Mouse (Mus musculus) adrenal gland, postnatal 4 days (tissue): ENCODE data around the gene Fkbp8. TPM values are rescaled to one million over a fixed set of nuclear protein-coding genes. Genes with fewer than 3 reads are reported as not detected.
A peak's percentile ranks its signal among the peaks of the same experiment; 100 is the strongest.

Experiments used
- DNase-seq, 2 experiments: peaks; one replicate each; pipeline ENCODE4 v3.0.0; 2021 to 2022; ENCODE audit warnings: low spot score in 2 of 2, mixed read lengths in 2 of 2
- long read RNA-seq, 2 experiments: library from polyadenylated mRNA; stranded (forward); transcript quantifications; one replicate each; pipeline ENCODE4 v2.0.0; 2021
- total RNA-seq, 2 experiments: library from RNA; stranded (reverse); gene quantifications; 2 replicates each; pipeline ENCODE4 v1.2.3; 2021

Gene Fkbp8
- total RNA-seq: 100 to 1,000 TPM; 315 to 322 TPM
- long read RNA-seq, experiment 1, transcript Fkbp8-204 (9 exons, 1,799 nt): minor isoform, 106 of 536 reads
- long read RNA-seq, experiment 1, transcript Fkbp8-202 (9 exons, 1,720 nt): minor isoform, 46 of 536 reads
- long read RNA-seq, experiment 1, transcript Fkbp8-201 (9 exons, 1,698 nt): major isoform, 216 of 536 reads
- long read RNA-seq, experiment 1, partial matches to known transcripts: 89 of 536 reads
- long read RNA-seq, experiment 1, other reads (novel, unspliced or antisense): 75 of 536 reads
- long read RNA-seq, experiment 2, transcript Fkbp8-202 (9 exons, 1,720 nt): minor isoform, 47 of 773 reads
- long read RNA-seq, experiment 2, transcript Fkbp8-204 (9 exons, 1,799 nt): minor isoform, 120 of 773 reads
- long read RNA-seq, experiment 2, transcript Fkbp8-209 (4 exons, 944 nt): minor isoform, 5 of 773 reads
- long read RNA-seq, experiment 2, transcript Fkbp8-201 (9 exons, 1,698 nt): major isoform, 310 of 773 reads
- long read RNA-seq, experiment 2, partial matches to known transcripts: 108 of 773 reads
- long read RNA-seq, experiment 2, other reads (novel, unspliced or antisense): 180 of 773 reads

GRCm38 (mm10) chr8:70527512-70528181, at the start of gene Fkbp8, which contains the start of gene Kxd1:
Fkbp8 (plus strand) TSS chr8:70527724.
Kxd1 (minus strand) TSS chr8:70527956.
- peak; percentile 95 to 99 for DNase-seq

GRCm38 (mm10) chr8:70481908-70482307, 45.6 kb upstream of the Fkbp8 start:
- no peak for DNase-seq

GRCm38 (mm10) chr8:70482943-70483342, 44.6 kb upstream of the Fkbp8 start:
- DNase-seq: no peak

DNA sequence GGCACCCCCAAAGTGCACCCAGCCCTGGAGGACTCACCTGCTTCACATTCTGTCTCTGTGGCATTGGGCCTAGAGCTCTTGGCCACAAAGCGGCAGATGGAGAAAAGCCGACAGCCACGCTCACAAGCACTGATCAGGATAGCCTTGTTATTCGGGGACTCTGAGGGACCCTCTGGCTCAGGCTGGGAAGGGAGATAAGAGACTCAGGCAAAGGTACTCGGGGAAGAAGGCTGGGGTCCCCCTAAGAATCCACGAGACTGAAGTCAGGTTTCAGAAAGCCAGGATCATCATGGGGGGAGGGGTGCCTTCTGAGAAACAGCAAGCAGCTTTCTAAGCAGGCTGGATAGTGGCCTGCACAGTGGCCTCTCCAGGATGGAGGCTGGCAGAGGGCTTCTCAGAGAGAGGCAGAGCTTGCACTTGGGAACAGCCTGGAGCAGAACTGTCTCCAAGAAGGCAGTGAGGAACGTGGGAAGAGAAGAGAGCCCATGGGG, 41.3 kb upstream of the Fkbp8 start:
- DNase-seq: no peak

DNA sequence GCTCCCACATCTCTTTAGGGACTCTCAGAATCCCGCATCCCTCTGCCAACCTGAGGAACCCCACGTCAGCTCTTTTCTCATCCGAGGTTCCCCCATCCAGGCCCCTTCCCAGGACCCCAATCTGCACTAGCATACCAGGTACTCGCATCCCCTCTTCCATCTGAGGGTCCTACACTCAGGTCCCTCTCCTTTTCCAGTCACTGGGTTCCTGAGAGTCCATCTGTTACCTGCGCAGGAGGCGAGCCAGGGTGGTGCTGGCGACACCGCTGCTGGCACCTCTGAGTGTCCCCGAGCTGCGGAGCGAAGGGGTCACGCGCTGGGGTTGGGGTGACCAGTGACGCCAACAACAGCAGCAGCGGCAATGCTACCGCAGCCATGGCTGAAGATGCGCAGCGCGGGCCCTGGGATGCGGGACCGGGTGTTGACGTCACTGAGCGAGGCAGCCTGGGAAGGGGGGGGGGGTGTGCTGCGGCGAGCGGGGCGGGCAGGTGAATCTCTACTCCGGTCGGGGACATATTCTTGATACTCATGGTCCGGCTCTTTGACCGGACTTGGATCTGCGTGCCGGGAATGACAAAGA, 40.5 kb upstream of the Fkbp8 start, which contains the start of gene Tmem59l:
Tmem59l (minus strand) TSS at position 418 of the 580 bp plus-strand sequence.
- no peak for DNase-seq

DNA sequence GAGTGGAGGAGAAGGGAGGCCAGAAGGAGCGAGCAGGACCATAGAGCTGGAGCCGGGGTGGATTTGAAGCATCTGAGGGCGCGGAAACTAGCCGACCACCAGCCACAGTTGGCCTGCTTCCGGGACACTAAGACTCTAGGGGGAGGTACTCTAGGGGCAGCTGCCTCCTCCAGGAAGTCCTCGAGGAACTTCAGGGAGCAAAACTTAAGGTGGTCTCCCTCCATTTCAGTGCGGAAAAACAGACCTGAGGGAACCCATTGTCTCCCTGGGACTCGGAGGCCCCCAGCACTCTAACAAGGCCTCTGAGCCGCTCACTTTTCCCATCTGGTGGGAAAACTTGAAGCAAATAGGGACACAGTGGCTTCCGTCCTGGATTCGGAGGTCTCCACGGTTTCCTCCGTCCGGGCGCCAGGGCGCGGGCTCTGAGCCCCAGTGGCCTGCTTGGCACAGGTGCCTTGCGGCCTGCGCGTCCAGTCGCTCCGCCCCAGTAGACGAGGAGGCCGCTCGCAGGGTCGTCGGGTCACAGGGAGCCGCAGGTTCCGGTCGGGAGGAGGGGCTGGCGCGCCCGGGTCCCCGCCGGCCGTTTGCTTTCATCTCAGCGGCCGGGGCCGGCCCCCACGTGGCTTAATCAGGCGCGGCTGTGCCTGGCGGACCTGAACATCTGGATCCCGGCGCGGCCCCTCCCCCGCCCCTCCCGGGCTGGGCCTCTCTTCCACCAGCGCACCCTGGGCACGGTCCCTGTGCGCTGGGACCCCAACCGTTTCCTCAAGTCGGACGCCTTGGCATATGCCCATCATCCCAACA, 39.3 kb upstream of the Fkbp8 start:
- DNase-seq: no peak

DNA sequence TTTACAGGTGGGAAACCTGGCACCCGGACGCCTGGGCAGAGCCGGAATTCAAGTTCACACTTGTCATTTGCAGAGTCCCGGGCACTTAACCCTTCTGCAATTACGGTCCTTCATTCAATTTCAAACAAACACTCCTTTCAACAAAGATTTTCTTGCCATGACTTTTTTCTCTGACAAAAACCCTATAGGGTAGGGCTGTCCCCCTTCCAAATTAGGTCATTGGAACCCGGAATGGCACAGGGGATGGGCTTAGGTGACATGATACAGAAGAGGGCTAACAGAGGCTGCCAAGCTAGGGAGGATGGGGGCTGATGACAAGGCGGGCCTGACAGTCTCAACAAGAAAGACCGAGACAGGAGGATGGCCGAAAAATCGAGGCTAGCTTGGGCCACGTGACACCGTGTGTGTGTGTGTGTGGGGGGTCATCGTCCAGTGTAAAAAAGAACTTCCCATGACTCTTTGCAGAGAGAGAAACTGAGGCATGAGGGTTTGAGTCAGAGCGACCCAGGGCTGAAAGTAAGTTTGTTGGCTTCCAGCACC, 38.5 kb upstream of the Fkbp8 start:
- no peak for DNase-seq

- no peak for DNase-seq
Observed at GRCm38 (mm10) chr8:70489576-70489975, 37.9 kb upstream of the Fkbp8 start.

- DNase-seq: no peak
Observed at GRCm38 (mm10) chr8:70490061-70490879, 37.3 kb upstream of the Fkbp8 start.

DNA sequence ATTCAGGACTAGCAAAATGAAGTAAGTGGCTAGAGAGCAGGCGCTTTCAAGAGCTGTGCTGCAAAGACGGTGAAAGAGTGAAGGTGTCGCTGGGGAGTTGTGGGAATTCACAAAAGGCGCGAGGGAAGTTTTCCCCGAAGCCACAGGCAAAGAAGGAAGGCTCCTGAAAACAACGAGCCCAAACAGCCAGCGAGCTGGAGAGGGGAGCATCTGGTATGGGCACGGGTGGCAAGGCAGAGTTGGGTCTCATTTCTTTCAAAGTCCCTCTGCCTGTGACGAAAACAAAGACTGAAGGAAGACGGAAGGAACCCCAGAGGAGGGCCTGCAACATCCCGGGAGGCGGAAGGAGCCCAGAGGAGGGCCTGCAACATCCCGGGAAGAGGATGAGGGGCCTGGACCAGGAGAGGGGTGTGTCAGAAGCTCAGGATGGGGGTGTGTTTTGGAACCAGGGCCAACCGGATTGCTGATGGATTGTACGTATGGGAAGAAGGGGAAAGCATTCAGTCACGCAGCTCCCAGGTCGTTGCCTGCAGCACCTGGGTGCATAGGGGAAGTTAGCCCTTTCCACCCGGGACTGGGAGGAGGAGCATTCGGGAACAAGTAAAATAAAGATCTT, 36.5 kb upstream of the Fkbp8 start:
- DNase-seq: no peak

GRCm38 (mm10) chr8:70492664-70493640, 34.6 kb upstream of the Fkbp8 start, which contains the start of gene Crlf1:
Crlf1 (plus strand) TSS chr8:70493158.
- no peak for DNase-seq

DNA sequence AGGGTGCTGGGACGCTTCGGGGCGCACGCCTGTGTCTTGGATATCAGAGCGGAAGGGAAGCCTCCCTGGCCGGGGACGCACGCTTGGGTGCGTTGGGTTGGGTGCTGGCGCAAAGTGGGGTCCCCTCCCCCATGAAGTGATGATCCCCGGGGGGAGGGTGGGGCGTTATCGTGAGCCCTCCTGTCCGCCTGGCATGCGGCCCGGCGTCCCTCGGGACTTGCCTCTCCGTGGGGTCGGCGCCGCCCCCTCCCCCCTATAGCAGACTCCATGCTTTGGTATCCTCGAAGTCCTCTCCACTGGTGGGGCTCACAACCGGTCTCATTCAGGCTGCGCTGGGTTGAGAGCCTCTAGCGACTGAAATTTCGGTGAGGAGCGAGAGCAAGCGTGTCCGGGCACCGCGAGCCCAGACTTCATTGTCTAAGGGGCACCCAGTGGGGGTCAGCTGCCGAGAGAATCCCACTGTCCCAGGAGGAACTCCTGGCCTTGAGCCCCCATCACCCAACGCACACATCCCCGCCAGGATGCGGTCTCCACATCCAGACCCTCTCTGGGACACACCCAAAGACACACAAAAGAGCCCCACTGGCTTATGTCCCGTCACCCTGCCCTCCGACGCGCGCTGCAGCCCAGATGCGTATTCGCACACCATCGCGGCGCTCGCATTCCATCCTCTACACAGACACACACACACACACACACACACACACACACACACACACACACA, 33.7 kb upstream of the Fkbp8 start:
- no peak for DNase-seq

DNA sequence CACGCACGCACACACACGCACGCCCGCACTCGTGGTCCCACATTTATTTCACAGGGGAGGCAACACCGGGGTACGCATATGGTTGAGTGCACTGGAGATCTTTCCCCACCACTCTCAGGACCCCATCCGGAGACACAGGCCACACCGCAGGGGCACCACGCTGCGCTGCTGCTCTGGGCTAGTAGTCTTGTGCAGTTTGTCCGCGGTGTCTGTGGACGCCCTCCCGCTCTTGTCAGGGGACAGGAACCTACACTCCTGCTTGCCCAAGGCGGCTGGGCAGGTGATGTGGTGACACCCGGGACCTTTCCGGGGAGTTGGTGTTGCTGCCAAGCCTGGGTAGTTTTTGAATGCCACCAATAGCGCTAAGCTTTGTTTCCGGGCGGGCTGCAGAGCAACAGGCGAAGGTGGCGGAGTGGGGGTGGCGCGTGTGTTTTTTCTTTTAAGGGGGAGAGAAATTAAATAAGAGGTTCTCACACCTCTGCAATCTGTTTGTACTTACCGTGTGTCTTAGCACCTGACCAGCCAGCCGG, 33.0 kb upstream of the Fkbp8 start:
- no peak for DNase-seq

- no peak for DNase-seq
Observed at GRCm38 (mm10) chr8:70495001-70495770, 32.3 kb upstream of the Fkbp8 start.

DNA sequence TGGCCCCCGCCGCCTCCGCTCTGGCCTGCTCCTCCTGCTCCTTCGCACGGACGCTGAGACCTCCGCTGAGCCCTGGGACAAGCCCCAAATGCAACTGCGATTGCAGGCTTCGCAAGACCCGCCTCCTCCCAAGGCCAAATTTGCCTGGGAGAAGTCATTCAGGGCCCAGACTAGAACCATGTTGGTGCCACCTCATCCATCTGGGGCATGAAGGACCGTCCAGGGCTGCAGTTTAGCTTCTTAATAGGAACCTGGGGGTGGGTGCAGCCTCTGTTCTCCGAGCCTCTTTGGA, 31.8 kb upstream of the Fkbp8 start:
- no peak for DNase-seq
